Mouse (Mus musculus) T-cell, adult 2 months (primary cell): ENCODE measurements around the gene Zkscan16.

Experiments
- DNase-seq: peaks from one replicate; pipeline ENCODE4 v3.0.0; 2022; ENCODE audit warnings: low spot score

Zkscan16 gene

DNA sequence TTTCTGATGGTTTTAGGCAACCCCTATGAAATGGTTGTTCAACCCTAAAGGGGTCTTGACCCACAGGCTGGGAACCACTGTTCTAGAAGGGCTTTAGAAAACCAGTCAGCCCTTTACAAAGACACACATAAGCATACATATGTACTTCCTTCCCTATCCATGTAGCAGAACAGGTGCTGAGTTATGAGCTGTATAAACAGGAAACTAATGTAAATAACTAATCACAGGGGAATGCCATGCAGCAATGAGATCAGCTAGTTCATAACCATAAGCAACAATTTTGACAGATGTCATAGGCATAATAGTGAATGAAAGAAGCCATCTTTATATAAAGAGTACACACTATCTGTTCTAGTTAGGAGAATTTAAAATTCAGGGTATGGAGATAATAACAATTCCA, 1.8 kb upstream of the Zkscan16 start:
- DNase-seq = no peak

- DNase-seq = no peak
These were observed 486 bp upstream of the Zkscan16 start for GRCm38 (mm10) chr4:58942942-58943341.

- DNase-seq = peak; percentile 34
These were observed 752 bp downstream of the Zkscan16 start for GRCm38 (mm10) chr4:58944206-58944553.

DNA sequence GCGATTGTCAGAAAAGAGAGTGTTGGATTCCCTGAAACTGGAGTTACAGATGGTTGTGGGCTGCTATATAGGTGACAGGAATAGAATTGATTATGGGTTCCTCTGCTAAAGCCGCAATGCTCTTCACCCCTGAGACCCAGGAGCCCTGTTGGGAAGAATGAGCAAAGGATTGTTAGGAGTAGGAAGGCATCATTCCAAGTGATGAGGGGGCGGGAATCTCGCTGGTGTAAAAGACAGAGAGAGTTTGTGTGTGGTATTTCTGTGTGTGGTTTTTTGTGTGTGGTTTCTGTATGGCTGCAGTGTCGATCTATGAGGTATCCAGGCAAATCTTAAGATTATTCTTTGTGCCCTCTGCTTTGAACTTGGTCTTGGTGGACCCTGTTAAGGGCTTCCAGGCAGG, 1.3 kb downstream of the Zkscan16 start:
- DNase-seq = no peak

DNA sequence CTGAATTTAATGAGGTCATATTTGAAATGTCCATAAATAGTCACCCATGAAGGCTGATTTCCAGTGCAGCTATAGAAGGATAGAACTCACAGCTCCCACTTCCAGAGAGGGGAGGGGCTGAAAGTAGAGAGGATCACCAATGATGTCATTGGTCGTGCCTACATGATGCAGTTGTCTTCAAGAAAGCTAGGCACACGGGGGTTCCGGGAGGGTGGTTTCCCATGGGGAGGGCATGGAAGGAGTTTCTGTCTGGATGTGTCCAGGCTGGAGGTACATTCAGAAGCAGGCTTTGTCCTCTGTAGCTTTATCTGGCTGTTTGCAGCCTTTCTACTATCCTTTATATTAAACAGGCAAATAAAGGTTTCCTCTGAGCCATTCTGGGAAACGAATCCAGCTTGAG, 5.0 kb downstream of the Zkscan16 start:
- no peak for DNase-seq

GRCm38 (mm10) chr4:58952630-58953029, 9.2 kb downstream of the Zkscan16 start:
- no peak for DNase-seq

DNA sequence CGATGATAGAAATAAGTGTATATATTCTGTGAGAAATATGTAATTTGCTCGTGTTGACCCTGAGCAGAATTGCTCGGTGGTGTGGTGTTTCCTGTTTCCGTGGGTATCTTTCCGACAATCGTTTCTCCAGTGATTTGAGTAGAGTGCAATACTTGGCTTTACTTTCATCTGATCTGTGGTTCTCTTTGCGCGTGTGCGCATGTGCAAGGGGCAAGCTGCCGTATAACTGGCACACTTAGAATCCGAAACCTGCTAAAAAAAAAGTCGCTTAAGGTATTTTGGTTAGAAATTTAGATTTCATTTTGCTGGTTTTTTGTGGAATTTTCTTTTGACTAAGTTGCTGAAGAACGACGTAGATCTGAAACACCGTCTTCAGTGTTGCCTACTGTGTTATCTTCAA, 18.3 kb downstream of the Zkscan16 start:
- DNase-seq = no peak

GRCm38 (mm10) chr4:58963271-58963670, 19.8 kb downstream of the Zkscan16 start:
- no peak for DNase-seq

DNA sequence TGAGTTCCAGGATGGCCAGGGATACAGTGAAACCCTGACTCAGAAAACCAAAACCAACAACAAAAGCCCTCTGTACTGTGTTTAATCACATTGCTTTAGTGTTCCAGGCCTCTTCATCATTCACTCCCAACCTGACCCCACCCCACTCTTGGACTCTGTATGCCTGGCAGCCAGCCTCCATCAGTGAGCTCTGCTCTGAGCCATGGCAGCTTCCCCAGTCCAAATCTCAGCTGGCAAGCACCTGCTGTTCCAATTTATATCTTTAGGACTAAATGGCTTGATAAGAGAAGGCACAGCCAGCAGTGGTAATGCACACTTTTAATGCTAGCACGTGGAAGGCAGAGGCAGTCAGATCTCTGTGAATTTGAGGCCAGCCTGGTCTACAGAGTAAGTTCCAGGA, 21.7 kb downstream of the Zkscan16 start:
- no peak for DNase-seq

DNA sequence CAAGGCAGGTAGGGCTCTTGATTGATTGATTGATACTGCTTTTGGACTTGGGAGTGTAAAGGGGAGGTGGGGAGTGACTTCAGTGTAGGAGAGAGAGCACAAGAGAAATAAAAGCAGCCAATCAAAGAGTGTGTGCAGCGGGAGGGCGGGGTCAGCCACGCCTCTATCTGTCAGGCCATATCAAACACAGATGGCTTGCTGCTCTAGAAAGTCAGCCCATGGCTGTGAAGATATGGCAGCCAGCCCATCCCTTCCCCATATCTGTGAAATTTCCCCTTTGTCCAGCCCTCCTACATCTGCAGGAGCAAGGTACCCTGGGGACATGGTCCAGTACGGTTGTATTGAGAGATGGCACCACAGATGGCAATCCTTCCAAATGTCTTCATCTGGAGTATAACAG, 27.2 kb downstream of the Zkscan16 start:
- DNase-seq = no peak

DNA sequence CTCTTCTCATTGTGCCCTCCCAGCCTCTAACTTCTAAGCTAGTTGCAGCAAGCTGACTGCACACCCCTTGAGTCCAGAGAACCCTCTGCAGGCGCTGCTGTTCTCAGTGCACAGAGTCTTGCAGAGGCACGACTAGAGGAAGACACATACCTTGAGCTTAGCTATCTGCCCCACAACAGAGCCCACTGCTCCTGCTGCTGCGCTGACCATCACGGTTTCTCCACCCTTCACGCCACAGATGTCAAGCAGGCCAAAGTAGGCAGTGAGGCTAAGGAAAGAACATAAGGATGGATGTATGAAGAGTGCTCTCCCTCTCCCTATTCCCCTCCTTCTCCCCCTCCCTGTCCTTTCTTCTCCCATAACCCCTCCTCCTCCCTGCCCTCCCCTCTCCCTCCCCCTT, 32.3 kb downstream of the Zkscan16 start:
- no peak for DNase-seq

GRCm38 (mm10) chr4:58981421-58981820, 38.0 kb downstream of the Zkscan16 start:
- DNase-seq = no peak

DNA sequence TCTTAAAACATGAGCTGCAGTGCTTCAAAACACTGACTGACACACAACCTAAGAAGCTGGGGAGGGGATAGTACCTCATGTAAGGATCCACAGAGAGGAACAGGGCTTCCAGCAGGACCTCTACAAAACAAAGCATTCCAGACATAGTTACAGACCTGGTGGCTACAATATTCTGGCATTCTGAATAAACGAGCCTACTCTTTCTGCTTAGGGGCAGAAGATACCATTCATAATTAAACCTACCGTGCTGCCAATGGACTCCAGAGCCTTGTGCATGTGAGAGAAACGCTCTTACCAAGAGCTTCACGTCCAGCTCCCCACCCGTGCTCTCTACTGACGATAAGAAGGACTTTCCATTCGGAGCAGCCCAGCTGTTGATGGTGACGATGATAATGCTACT, 39.4 kb downstream of the Zkscan16 start:
- no peak for DNase-seq

DNA sequence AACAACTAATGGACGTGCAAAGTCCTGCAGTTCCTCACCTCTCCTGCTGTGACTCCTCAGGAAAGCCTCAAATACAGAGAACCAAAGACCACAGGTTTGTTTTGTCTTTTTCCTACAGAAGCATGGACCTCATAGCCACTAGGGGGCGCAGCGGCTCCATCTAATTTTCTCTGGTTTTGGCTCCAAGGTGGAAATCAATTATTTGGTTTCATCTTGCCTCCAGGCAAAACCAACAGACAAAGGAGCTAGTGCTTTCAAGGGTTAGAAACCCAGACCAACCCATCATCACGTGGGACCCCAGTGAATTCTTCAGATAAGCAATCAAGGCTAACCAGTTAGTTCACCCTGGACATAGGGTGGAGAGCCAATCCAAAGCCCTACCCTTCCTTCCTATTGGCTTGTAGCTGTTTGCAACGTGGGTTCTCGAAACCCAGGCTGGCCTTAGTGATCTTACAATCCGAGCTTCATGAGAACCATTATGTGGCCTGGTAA, 41.8 kb downstream of the Zkscan16 start:
- peak; percentile 85 for DNase-seq

DNA sequence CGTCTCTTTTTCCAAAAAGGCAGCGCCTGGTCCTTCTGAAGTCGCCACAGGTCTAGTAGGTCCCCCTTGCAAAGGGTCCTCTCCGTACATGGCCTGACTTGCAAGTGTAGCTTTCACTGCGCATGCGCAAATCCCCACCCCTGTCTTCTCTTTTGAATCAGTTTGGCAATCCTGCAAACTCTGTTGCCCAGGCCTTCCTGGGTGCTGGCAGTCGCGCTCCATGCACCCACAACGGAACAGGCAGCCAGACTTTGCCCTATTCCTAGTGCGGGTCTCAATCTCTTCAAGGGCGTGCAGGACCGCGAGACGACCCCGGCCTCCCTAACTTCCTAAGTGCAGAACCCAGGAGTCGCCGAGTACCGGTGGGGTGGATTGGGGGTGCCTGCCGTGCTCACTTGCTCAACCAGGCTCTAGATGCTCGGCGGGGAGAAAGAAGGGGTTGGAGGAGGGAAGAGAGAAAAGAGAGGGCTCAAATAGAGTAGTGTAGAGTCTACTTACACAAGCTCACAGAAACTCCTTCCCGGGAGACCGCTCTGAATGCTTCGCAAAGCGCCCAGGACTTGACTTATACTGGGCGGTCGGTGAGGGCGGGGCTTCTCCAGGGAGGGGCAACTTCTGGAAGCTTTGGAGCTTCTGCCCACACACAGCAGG, 43.2 kb downstream of the Zkscan16 start, which contains the start of gene Ptgr1:
Gene Ptgr1, minus strand, starts transcription at position 580 of the 651 bp plus-strand sequence.
- DNase-seq = peak; percentile 74

- DNase-seq = no peak
These were observed 46.0 kb downstream of the Zkscan16 start for GRCm38 (mm10) chr4:58989303-58989898.

DNA sequence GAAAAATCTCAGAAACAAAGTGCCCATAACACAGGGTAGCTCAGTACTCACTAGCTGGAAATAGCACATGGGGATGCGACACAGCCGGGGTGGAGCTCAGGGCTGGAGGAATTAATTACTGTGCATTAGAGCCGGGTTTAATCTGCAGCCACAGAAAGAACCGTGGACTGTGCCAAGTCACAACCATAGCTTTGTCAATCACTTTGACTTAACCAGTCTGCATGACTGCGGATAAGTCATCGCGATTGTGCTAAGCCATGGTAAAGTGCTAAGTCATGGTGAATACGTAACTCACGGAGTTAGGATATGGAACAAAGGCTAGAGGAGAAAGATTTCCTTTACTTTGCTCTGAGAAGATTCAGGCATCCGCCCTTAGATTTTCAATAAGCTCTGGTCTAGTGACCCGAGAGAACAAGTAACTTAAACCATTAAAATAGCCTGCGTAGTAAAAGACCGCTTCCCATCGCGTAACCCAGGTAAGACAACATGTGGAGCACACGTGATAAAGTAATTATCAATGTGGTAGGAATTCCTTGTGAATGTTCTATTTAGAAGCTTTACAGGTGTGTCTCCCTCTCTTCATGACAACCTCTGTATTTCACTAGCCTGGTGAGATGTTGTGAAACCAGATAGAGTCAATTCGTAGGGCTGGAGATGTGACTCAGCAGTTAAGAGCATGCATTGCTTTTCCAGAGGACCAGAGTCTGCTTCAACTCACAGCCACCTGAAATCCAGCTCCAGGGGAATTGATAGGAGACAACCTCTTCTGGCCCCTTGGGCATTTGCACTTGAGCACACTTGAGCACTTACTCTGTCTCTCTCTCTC, 47.4 kb downstream of the Zkscan16 start:
- no peak for DNase-seq

DNA sequence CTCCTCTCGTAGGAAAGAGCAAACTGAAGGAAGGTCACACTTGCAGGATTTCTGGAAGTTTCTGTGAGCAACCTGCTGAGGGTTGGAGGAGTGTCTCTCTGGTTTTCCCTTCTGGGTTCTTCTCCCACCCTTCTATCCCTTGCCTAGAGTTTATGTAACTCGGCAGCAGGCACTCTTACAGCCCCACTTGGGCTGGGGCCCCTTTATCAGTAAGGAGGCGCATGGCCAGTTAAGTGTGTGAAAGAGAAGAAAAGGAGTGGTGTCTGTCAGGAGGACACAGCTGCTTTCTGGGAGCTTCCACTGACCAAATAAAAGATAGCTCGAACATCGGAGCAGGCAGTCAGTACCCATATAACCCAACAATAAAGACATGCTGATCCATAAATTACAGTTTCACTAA, 48.8 kb downstream of the Zkscan16 start:
- no peak for DNase-seq

DNA sequence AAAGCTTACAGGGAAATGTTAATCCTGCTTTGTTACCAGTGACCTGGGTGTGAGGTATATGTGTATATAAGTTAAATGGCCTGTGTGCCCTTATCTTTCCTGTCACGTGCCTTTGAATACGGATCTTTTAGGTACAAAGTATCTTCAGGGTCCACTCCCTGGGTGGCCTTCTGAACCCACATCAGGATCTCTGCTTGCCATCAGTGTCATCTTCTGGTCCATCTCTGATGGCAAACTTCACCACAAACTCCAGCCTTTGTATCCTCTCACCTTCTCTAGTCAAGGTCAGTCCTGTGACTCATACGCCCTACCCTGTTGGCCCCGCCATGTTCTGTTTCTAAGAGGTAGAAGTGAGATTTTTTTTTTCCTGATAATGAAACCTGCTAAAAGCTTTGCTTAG, 51.3 kb downstream of the Zkscan16 start, which contains the start of gene Dnajc25:
Gene Dnajc25, plus strand, starts transcription at position 301 of the 400 bp plus-strand sequence.
- no peak for DNase-seq

- no peak for DNase-seq
These were observed 51.8 kb downstream of the Zkscan16 start for GRCm38 (mm10) chr4:58995251-58995693.

DNA sequence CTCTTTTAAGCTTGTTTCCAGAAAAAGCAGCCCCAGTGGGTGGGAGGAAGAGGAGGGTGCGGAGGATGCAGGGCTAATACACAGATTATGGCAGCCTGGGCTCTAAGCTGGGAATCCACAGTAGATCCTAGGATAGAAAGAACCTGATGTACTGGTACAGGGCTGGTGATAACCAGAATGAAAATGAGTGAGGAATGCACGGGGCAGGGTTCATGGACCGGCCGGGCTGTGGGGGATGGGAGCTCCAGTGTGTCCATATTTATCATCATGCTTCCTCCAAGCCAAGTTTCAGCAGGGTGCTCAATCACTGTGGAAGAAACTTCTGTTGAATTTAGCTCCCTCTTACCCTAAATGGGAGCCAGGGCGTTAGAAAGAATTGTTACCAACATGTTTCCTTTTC, 53.7 kb downstream of the Zkscan16 start:
- DNase-seq = no peak

- no peak for DNase-seq
These were observed 55.3 kb downstream of the Zkscan16 start for GRCm38 (mm10) chr4:58998688-58999087.

- DNase-seq = peak; percentile 64
These were observed 56.3 kb downstream of the Zkscan16 start for GRCm38 (mm10) chr4:58999686-59000085.
